Mouse (Mus musculus): ENCODE data around the gene Cmtr1.

DNA sequence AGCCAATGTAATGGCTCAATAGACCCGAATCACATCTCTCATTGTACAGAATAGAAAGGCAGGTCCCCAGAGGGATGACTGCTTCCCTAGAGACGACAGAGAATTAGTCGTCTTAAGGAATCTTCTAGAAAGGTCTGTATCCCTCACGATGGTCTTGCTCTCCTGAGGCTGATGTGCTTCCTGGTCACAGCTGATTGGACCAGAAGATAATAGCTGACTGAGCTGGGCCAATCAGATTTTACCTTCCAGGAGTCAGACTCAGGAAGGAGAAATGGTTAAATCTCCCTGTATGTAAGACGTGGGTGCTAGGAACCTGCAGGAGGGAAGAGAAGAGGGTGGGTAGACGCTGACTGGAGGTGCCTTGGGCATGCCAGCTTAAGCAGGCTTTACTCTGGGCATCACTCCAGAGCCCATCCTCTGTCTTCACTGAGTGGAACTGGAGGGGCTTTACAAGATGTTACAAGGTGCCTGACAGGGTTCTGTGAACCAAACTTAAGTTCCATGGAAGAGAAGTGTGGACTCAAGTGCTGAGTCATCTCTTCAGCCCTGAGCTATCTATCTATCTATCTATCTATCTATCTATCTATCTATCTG, 64.7 kb downstream of the Cmtr1 start:
- TF ChIP-seq CTCF (IDR thresholded peaks at IDR 0.05; ENCODE audit: control insufficient read depth, insufficient read depth, low read length): no peak
- TF ChIP-seq POLR2A (IDR thresholded peaks at IDR 0.05; ENCODE audit: borderline replicate concordance, control insufficient read depth, low read depth, low read length): no peak
